Mouse (Mus musculus) thymus, postnatal 36 days (tissue): Measurements from ENCODE around the gene Siah3.
A peak's percentile ranks its signal among the peaks of the same experiment; 100 is the strongest.

ENCODE experiments used
- DNase-seq, 2 experiments: peaks; one replicate each; pipeline ENCODE4 v3.0.0; 2022; ENCODE audit warnings: mixed read lengths in 2 of 2

Siah3 gene

GRCm38 (mm10) chr14:75473061-75473930, 17.5 kb downstream of the Siah3 start:
- DNase-seq: no peak

- no peak for DNase-seq
Measured at GRCm38 (mm10) chr14:75475887-75476286, 20.1 kb downstream of the Siah3 start.

GRCm38 (mm10) chr14:75482231-75483175, 26.7 kb downstream of the Siah3 start:
- DNase-seq: no peak

- no peak for DNase-seq
Measured at GRCm38 (mm10) chr14:75483176-75483546, 27.4 kb downstream of the Siah3 start.

- DNase-seq: no peak
Measured at GRCm38 (mm10) chr14:75487932-75488331, 32.1 kb downstream of the Siah3 start.

- no peak for DNase-seq
Measured at GRCm38 (mm10) chr14:75493555-75494194, 37.9 kb downstream of the Siah3 start.

GRCm38 (mm10) chr14:75494926-75495325, 39.1 kb downstream of the Siah3 start:
- DNase-seq: no peak

GRCm38 (mm10) chr14:75501501-75501990, 45.8 kb downstream of the Siah3 start:
- no peak for DNase-seq

GRCm38 (mm10) chr14:75502446-75502845, 46.7 kb downstream of the Siah3 start:
- no peak for DNase-seq

GRCm38 (mm10) chr14:75504255-75504654, 48.5 kb downstream of the Siah3 start:
- no peak for DNase-seq

- DNase-seq: no peak
Measured at GRCm38 (mm10) chr14:75505126-75505840, 49.5 kb downstream of the Siah3 start.

GRCm38 (mm10) chr14:75506246-75506645, 50.5 kb downstream of the Siah3 start:
- DNase-seq: peak in 1 of 2 experiments; percentile 6

GRCm38 (mm10) chr14:75510125-75510524, 54.3 kb downstream of the Siah3 start:
- no peak for DNase-seq

- DNase-seq: no peak
Measured at GRCm38 (mm10) chr14:75512946-75513345, 57.2 kb downstream of the Siah3 start.

- no peak for DNase-seq
Measured at GRCm38 (mm10) chr14:75516161-75516560, 60.4 kb downstream of the Siah3 start.

- DNase-seq: no peak
Measured at GRCm38 (mm10) chr14:75516917-75517595, 61.3 kb downstream of the Siah3 start.

- no peak for DNase-seq
Measured at GRCm38 (mm10) chr14:75518196-75518887, 62.6 kb downstream of the Siah3 start.

- no peak for DNase-seq
Measured at GRCm38 (mm10) chr14:75518899-75519298, 63.1 kb downstream of the Siah3 start.

GRCm38 (mm10) chr14:75519668-75520067, 63.9 kb downstream of the Siah3 start:
- DNase-seq: no peak

GRCm38 (mm10) chr14:75524648-75525047, 68.9 kb downstream of the Siah3 start:
- no peak for DNase-seq
